Comparison of ENCODE assay signal across 8 mouse cellular contexts in genomic region chr4:41740380-41741157, GRCm38 (mm10). TPM values are rescaled to one million over a fixed set of nuclear protein-coding genes. Genes with fewer than 3 reads are reported as not detected.
DNase-seq lines count a peak whose midpoint lies in the region; ATAC-seq and TF ChIP-seq lines count a peak whose summit lies in the region.

No protein-coding gene starts in this region.

- TF ChIP-seq POLR2A in bone marrow macrophage, adult 2 months (IDR thresholded peaks at IDR 0.05; ENCODE audit: borderline replicate concordance, low read depth, low read length): no peak

- peak overlapping the region; percentile 78 for H3K9ac ChIP-seq in kidney, embryonic 14.5 days (ENCODE audit: low read depth, low read length)
- peak overlapping the region; percentile 81 for H3K9ac ChIP-seq in forebrain, embryonic 13.5 days
- peak overlapping the region; percentile 69 for H3K9ac ChIP-seq in intestine, embryonic 14.5 days (ENCODE audit: low read length)
- peak overlapping the region; percentile 47 for H3K9ac ChIP-seq in liver, embryonic 14.5 days (replicated peaks)
- H3K9ac ChIP-seq in neural tube, embryonic 14.5 days (replicated peaks; ENCODE audit: low read depth, low read length): peak overlapping the region; percentile 70

- peak overlapping the region; percentile 51 for H3K27ac ChIP-seq in kidney, embryonic 14.5 days (ENCODE audit: low read depth, low read length)
- H3K27ac ChIP-seq in bone marrow macrophage, adult 2 months (ENCODE audit: insufficient read depth, low read depth, low read length): peak overlapping the region; percentile 84
- H3K27ac ChIP-seq in forebrain, embryonic 13.5 days: peak overlapping the region; percentile 78
- peak overlapping the region; percentile 82 for H3K27ac ChIP-seq in intestine, embryonic 14.5 days (ENCODE audit: low read depth)
- H3K27ac ChIP-seq in liver, embryonic 14.5 days: no peak overlapping the region
- peak overlapping the region; percentile 73 for H3K27ac ChIP-seq in neural tube, embryonic 14.5 days (ENCODE audit: low read depth, low read length)

- peaks cover 11% of the 10 kb centered on the region for H3K36me3 ChIP-seq in kidney, embryonic 14.5 days (ENCODE audit: control insufficient read depth, insufficient read depth, low read length)
- peaks cover 13% of the 10 kb centered on the region for H3K36me3 ChIP-seq in forebrain, embryonic 13.5 days (ENCODE audit: poor library complexity, severe bottlenecking)
- H3K36me3 ChIP-seq in intestine, embryonic 14.5 days (ENCODE audit: control insufficient read depth, insufficient read depth, low read length): peaks cover 16% of the 10 kb centered on the region
- H3K36me3 ChIP-seq in liver, embryonic 14.5 days (replicated peaks; ENCODE audit: control insufficient read depth, insufficient read depth, low read depth): no peaks in the 10 kb centered on the region; the same call in 1 of the 2 replicates
- H3K36me3 ChIP-seq in neural tube, embryonic 14.5 days (ENCODE audit: control insufficient read depth, insufficient read depth, low read length): no peaks in the 10 kb centered on the region

- WGBS in kidney, embryonic 14.5 days: under 1% methylated on average over 48 of the region's 48 CpGs
- 1% methylated on average over 48 of the region's 48 CpGs for WGBS in forebrain, embryonic 13.5 days
- WGBS in intestine, embryonic 14.5 days: 1% methylated on average over 45 of the region's 48 CpGs
- WGBS in liver, embryonic 14.5 days (ENCODE audit: insufficient replicate concordance): under 1% methylated on average over 48 of the region's 48 CpGs
- WGBS in neural tube, embryonic 14.5 days: under 1% methylated on average over 48 of the region's 48 CpGs

- no peak for DNase-seq in kidney, adult 18-20 months
- no peak for DNase-seq in intestine, embryonic 14.5 days (ENCODE audit: low spot score)
- DNase-seq in liver, embryonic 14.5 days (ENCODE audit: low read depth in 3 of 3, low spot score in 3 of 3): peak in 1 of 3 experiments; percentile 37
- no peak for DNase-seq in Muller cell, postnatal 12 days (ENCODE audit: inconsistent ontology term)

- H3K4me3 ChIP-seq in kidney, embryonic 14.5 days (ENCODE audit: low read length): peak overlapping the region; percentile 70
- H3K4me3 ChIP-seq in bone marrow macrophage, adult 2 months (ENCODE audit: insufficient read depth, low read length): peak overlapping the region; percentile 88
- H3K4me3 ChIP-seq in forebrain, embryonic 13.5 days: peak overlapping the region; percentile 74
- H3K4me3 ChIP-seq in intestine, embryonic 14.5 days (ENCODE audit: low read depth, low read length): peak overlapping the region; percentile 76
- H3K4me3 ChIP-seq in liver, embryonic 14.5 days (ENCODE audit: insufficient read depth in 1 of 2, low read depth in 2 of 2, low read length in 2 of 2): peak overlapping the region; percentile 60 to 61
- H3K4me3 ChIP-seq in neural tube, embryonic 14.5 days (ENCODE audit: low read depth, low read length): peak overlapping the region; percentile 53

- ATAC-seq in kidney, embryonic 14.5 days (ENCODE audit: low FRiP score, low TSS enrichment): peak; percentile 81
- peak; percentile 83 for ATAC-seq in forebrain, embryonic 13.5 days
- ATAC-seq in intestine, embryonic 14.5 days (replicated peaks; ENCODE audit: low FRiP score, low TSS enrichment, low read depth): peak; percentile 85
- ATAC-seq in liver, embryonic 14.5 days (ENCODE audit: insufficient read depth): peak; percentile 82
- ATAC-seq in neural tube, embryonic 14.5 days (ENCODE audit: low read depth): peak; percentile 82

- TF ChIP-seq EP300 in liver, embryonic 14.5 days (IDR thresholded peaks at IDR 0.05; ENCODE audit: low read depth): no peak

- no peaks in the 10 kb centered on the region for H3K9me3 ChIP-seq in kidney, embryonic 14.5 days (ENCODE audit: control insufficient read depth, low read length)
- H3K9me3 ChIP-seq in forebrain, embryonic 13.5 days (replicated peaks): 0 out of 2 replicates have a peak, but pooled peaks cover 2% of the 10 kb centered on the region
- 0 out of 2 replicates have a peak, but pooled peaks cover 2% of the 10 kb centered on the region for H3K9me3 ChIP-seq in intestine, embryonic 14.5 days (ENCODE audit: control insufficient read depth, low read length)
- H3K9me3 ChIP-seq in liver, embryonic 14.5 days (ENCODE audit: control insufficient read depth, low read length): no peaks in the 10 kb centered on the region
- H3K9me3 ChIP-seq in neural tube, embryonic 14.5 days (ENCODE audit: control insufficient read depth, low read length): no peaks in the 10 kb centered on the region

- H3K4me1 ChIP-seq in kidney, embryonic 14.5 days (ENCODE audit: control insufficient read depth, insufficient read depth, low read length): peaks cover 8% of the 10 kb centered on the region
- peaks cover 12% of the 10 kb centered on the region for H3K4me1 ChIP-seq in bone marrow macrophage, adult 2 months (ENCODE audit: control insufficient read depth, insufficient read depth, low read length)
- H3K4me1 ChIP-seq in forebrain, embryonic 13.5 days: peaks cover 17% of the 10 kb centered on the region
- peaks cover 12% of the 10 kb centered on the region for H3K4me1 ChIP-seq in intestine, embryonic 14.5 days (replicated peaks; ENCODE audit: control insufficient read depth, insufficient read depth, low read length)
- peaks cover 0 to 15% of the 10 kb centered on the region in 2 experiments; a peak in 3 of 4 replicates for H3K4me1 ChIP-seq in liver, embryonic 14.5 days (replicated peaks; ENCODE audit: control insufficient read depth in 2 of 2, insufficient read depth in 2 of 2, low read length in 1 of 2)
- H3K4me1 ChIP-seq in neural tube, embryonic 14.5 days (ENCODE audit: control insufficient read depth, insufficient read depth, low read length): peaks cover 14% of the 10 kb centered on the region

- TF ChIP-seq CTCF in bone marrow macrophage, adult 2 months (IDR thresholded peaks at IDR 0.05; ENCODE audit: low read depth, low read length): no peak
- peak; percentile 26; the same call in 1 of the 2 replicates for TF ChIP-seq CTCF in liver, embryonic 14.5 days (IDR thresholded peaks at IDR 0.05; ENCODE audit: low read depth)

- H3K27me3 ChIP-seq in kidney, embryonic 14.5 days (ENCODE audit: control insufficient read depth, insufficient read depth, low read length): no peaks in the 10 kb centered on the region
- no peaks in the 10 kb centered on the region for H3K27me3 ChIP-seq in forebrain, embryonic 13.5 days
- no peaks in the 10 kb centered on the region for H3K27me3 ChIP-seq in intestine, embryonic 14.5 days (replicated peaks; ENCODE audit: control insufficient read depth, insufficient read depth, low read length)
- H3K27me3 ChIP-seq in liver, embryonic 14.5 days (ENCODE audit: control insufficient read depth, insufficient read depth, low read length): no peaks in the 10 kb centered on the region
- H3K27me3 ChIP-seq in neural tube, embryonic 14.5 days (ENCODE audit: control insufficient read depth, insufficient read depth, low read length): no peaks in the 10 kb centered on the region

- peak overlapping the region; percentile 61 for H3K4me2 ChIP-seq in kidney, embryonic 14.5 days (replicated peaks; ENCODE audit: low read depth, low read length)
- H3K4me2 ChIP-seq in forebrain, embryonic 13.5 days: peak overlapping the region; percentile 82
- H3K4me2 ChIP-seq in intestine, embryonic 14.5 days (ENCODE audit: low read length): peak overlapping the region; percentile 94
- H3K4me2 ChIP-seq in liver, embryonic 14.5 days (ENCODE audit: low read depth): peak overlapping the region; percentile 79
- peak overlapping the region; percentile 83 for H3K4me2 ChIP-seq in neural tube, embryonic 14.5 days (ENCODE audit: low read depth, low read length)

RNA-seq across cellular contexts. Expression of gene Arid3c, which starts 9.6 kb away (rescaled TPM):
- polyA plus RNA-seq in kidney, embryonic 14.5 days (2014; fragmentation: Nextera tagmentation; extraction: Ambion mirVana): 0.12 TPM in 1 of 2 replicates, not detected in the other
- not detected in 2 replicates for polyA plus RNA-seq in bone marrow macrophage, adult 2 months (2012; ENCODE audit: insufficient read depth, insufficient read length, missing spikeins)
- 0.26 TPM in 2 replicates for polyA plus RNA-seq in forebrain, embryonic 13.5 days (2015; fragmentation: Nextera tagmentation; extraction: Ambion mirVana)
- not detected in 2 replicates for polyA plus RNA-seq in intestine, embryonic 14.5 days (2014; fragmentation: Nextera tagmentation; extraction: Ambion mirVana)
- polyA plus RNA-seq in liver, embryonic 14.5 days (2012; rRNA removed): not detected in 2 replicates
- polyA plus RNA-seq in liver, embryonic 14.5 days (2014; fragmentation: Nextera tagmentation; extraction: Ambion mirVana): not detected in 2 replicates
- polyA plus RNA-seq in neural tube, embryonic 14.5 days (2014; fragmentation: Nextera tagmentation; extraction: Ambion mirVana): 1.4 and 1.8 TPM in 2 replicates

RNA-seq across cellular contexts. Expression of gene Galt, which starts 14.5 kb away (rescaled TPM):
- polyA plus RNA-seq in kidney, embryonic 14.5 days (2014; fragmentation: Nextera tagmentation; extraction: Ambion mirVana): 35.0 and 42.1 TPM in 2 replicates
- polyA plus RNA-seq in bone marrow macrophage, adult 2 months (2012; ENCODE audit: insufficient read depth, insufficient read length, missing spikeins): 30.4 and 34.5 TPM in 2 replicates
- polyA plus RNA-seq in forebrain, embryonic 13.5 days (2015; fragmentation: Nextera tagmentation; extraction: Ambion mirVana): 16.2 and 17.5 TPM in 2 replicates
- 44.8 and 47.7 TPM in 2 replicates for polyA plus RNA-seq in intestine, embryonic 14.5 days (2014; fragmentation: Nextera tagmentation; extraction: Ambion mirVana)
- 24.2 and 29.5 TPM in 2 replicates for polyA plus RNA-seq in liver, embryonic 14.5 days (2012; rRNA removed)
- polyA plus RNA-seq in liver, embryonic 14.5 days (2014; fragmentation: Nextera tagmentation; extraction: Ambion mirVana): 19.2 and 22.1 TPM in 2 replicates
- 42.6 and 53.5 TPM in 2 replicates for polyA plus RNA-seq in neural tube, embryonic 14.5 days (2014; fragmentation: Nextera tagmentation; extraction: Ambion mirVana)

RNA-seq across cellular contexts. Expression of gene Sigmar1, which starts 15.4 kb away (rescaled TPM):
- polyA plus RNA-seq in kidney, embryonic 14.5 days (2014; fragmentation: Nextera tagmentation; extraction: Ambion mirVana): 80.8 and 92.2 TPM in 2 replicates
- polyA plus RNA-seq in bone marrow macrophage, adult 2 months (2012; ENCODE audit: insufficient read depth, insufficient read length, missing spikeins): 52.7 and 60.0 TPM in 2 replicates
- 47.5 and 55.4 TPM in 2 replicates for polyA plus RNA-seq in forebrain, embryonic 13.5 days (2015; fragmentation: Nextera tagmentation; extraction: Ambion mirVana)
- 113 TPM in 2 replicates for polyA plus RNA-seq in intestine, embryonic 14.5 days (2014; fragmentation: Nextera tagmentation; extraction: Ambion mirVana)
- 24.4 and 30.2 TPM in 2 replicates for polyA plus RNA-seq in liver, embryonic 14.5 days (2012; rRNA removed)
- 36.0 and 36.2 TPM in 2 replicates for polyA plus RNA-seq in liver, embryonic 14.5 days (2014; fragmentation: Nextera tagmentation; extraction: Ambion mirVana)
- 77.6 and 89.3 TPM in 2 replicates for polyA plus RNA-seq in neural tube, embryonic 14.5 days (2014; fragmentation: Nextera tagmentation; extraction: Ambion mirVana)

RNA-seq across cellular contexts. Expression of gene Dctn3, which starts 17.6 kb away (rescaled TPM):
- polyA plus RNA-seq in kidney, embryonic 14.5 days (2014; fragmentation: Nextera tagmentation; extraction: Ambion mirVana): 107 and 114 TPM in 2 replicates
- 75.2 and 75.7 TPM in 2 replicates for polyA plus RNA-seq in bone marrow macrophage, adult 2 months (2012; ENCODE audit: insufficient read depth, insufficient read length, missing spikeins)
- 259 and 262 TPM in 2 replicates for polyA plus RNA-seq in forebrain, embryonic 13.5 days (2015; fragmentation: Nextera tagmentation; extraction: Ambion mirVana)
- polyA plus RNA-seq in intestine, embryonic 14.5 days (2014; fragmentation: Nextera tagmentation; extraction: Ambion mirVana): 123 and 124 TPM in 2 replicates
- 28.7 and 39.8 TPM in 2 replicates for polyA plus RNA-seq in liver, embryonic 14.5 days (2012; rRNA removed)
- polyA plus RNA-seq in liver, embryonic 14.5 days (2014; fragmentation: Nextera tagmentation; extraction: Ambion mirVana): 63.9 and 68.6 TPM in 2 replicates
- 259 and 281 TPM in 2 replicates for polyA plus RNA-seq in neural tube, embryonic 14.5 days (2014; fragmentation: Nextera tagmentation; extraction: Ambion mirVana)

RNA-seq across cellular contexts. Expression of gene Rpp25l, which starts 27.2 kb away (rescaled TPM):
- polyA plus RNA-seq in kidney, embryonic 14.5 days (2014; fragmentation: Nextera tagmentation; extraction: Ambion mirVana): 86.2 and 91.3 TPM in 2 replicates
- polyA plus RNA-seq in bone marrow macrophage, adult 2 months (2012; ENCODE audit: insufficient read depth, insufficient read length, missing spikeins): 19.1 and 20.0 TPM in 2 replicates
- polyA plus RNA-seq in forebrain, embryonic 13.5 days (2015; fragmentation: Nextera tagmentation; extraction: Ambion mirVana): 80.7 and 83.8 TPM in 2 replicates
- 71.9 and 76.4 TPM in 2 replicates for polyA plus RNA-seq in intestine, embryonic 14.5 days (2014; fragmentation: Nextera tagmentation; extraction: Ambion mirVana)
- polyA plus RNA-seq in liver, embryonic 14.5 days (2012; rRNA removed): 24.0 and 25.0 TPM in 2 replicates
- 31.4 and 38.2 TPM in 2 replicates for polyA plus RNA-seq in liver, embryonic 14.5 days (2014; fragmentation: Nextera tagmentation; extraction: Ambion mirVana)
- 61.3 and 65.5 TPM in 2 replicates for polyA plus RNA-seq in neural tube, embryonic 14.5 days (2014; fragmentation: Nextera tagmentation; extraction: Ambion mirVana)
